Mouse (Mus musculus): Measurements from ENCODE around the gene Gm5741. TPM values are rescaled to one million over a fixed set of nuclear protein-coding genes. Genes with fewer than 3 reads are reported as not detected.

Gene Gm5741
- not detected for total RNA-seq (2018; cell fraction: chromatin; rRNA removed)
- not detected for total RNA-seq (2018; cell fraction: cytosol; rRNA removed)
- 1 to 10 TPM in 2 of 26 experiments, not detected in 24; 5.5 to 7.9 TPM for total RNA-seq (2018; cell fraction: nucleus; rRNA removed)
- not detected in 3 replicates for polyA plus RNA-seq (2018)

- no peaks in the 10 kb centered on the region; the same call in 1 of the 2 replicates for H3K36me3 ChIP-seq (ENCODE audit: inconsistent target)
- H3K27ac ChIP-seq, result no peak within 1 kb of the TSS
- H3K4me3 ChIP-seq (ENCODE audit: inconsistent target), result no peak within 1 kb of the TSS
These were observed at the start of gene Gm5741 for GRCm38 (mm10) chr8:85067982-85068381. Gm5741 (minus strand) TSS chr8:85067982.

GRCm38 (mm10) chr8:85116984-85117383 is 49.2 kb upstream of the Gm5741 start:
- 92% methylated on average over 7 of the region's 7 CpGs for WGBS (ENCODE audit: missing documents)
- no peaks in the 10 kb centered on the region for H3K36me3 ChIP-seq (ENCODE audit: inconsistent target)
- no peaks in the 10 kb centered on the region for H3K79me2 ChIP-seq (ENCODE audit: inconsistent target)
- no peak overlapping the region for H3K27ac ChIP-seq
- H3K4me3 ChIP-seq (ENCODE audit: inconsistent target), result no peak overlapping the region

More at GRCm38 (mm10) chr8:85067982-85068381, at the start of gene Gm5741:
- H3K79me2 ChIP-seq (ENCODE audit: inconsistent target), result peaks cover 10% of the 10 kb centered on the region

- Histone ChIP-seq H3K27ac (no peak overlapping the region), H3K4me3 (ENCODE audit: inconsistent target) (no peak overlapping the region), H3K36me3 (ENCODE audit: inconsistent target) (peaks cover 6% of the 10 kb centered on the region; the same call in 1 of the 2 replicates), H3K79me2 (ENCODE audit: inconsistent target) (no peaks in the 10 kb centered on the region)
- WGBS (ENCODE audit: missing documents), result 83% methylated on average over 4 of the region's 4 CpGs
These were observed 47.7 kb upstream of the Gm5741 start for GRCm38 (mm10) chr8:85115501-85115900.

DNA sequence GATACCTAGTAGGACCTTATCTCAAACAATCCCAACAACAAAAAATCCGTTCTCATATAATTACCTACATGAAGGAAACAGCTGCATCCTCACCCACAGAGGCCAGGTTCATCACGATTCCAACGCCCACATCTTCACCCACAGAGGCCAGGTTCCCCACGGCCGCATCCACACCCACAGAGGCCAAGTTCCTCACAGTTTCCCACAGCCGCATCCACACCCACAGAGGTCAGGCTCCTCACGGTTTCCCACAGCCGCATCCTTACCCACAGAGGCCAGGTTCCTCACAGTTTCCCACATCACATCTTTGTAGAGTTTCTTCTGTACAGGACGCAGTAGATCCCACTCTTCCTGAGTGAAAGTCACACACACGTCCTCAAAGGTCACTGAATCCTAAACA is 45.5 kb upstream of the Gm5741 start:
- no peak overlapping the region for H3K27ac ChIP-seq
- 88% methylated on average over 10 of the region's 10 CpGs for WGBS (ENCODE audit: missing documents)
- no peaks in the 10 kb centered on the region for H3K79me2 ChIP-seq (ENCODE audit: inconsistent target)
- H3K4me3 ChIP-seq (ENCODE audit: inconsistent target), result no peak overlapping the region
- peaks cover 16% of the 10 kb centered on the region; the same call in 1 of the 2 replicates for H3K36me3 ChIP-seq (ENCODE audit: inconsistent target)

DNA sequence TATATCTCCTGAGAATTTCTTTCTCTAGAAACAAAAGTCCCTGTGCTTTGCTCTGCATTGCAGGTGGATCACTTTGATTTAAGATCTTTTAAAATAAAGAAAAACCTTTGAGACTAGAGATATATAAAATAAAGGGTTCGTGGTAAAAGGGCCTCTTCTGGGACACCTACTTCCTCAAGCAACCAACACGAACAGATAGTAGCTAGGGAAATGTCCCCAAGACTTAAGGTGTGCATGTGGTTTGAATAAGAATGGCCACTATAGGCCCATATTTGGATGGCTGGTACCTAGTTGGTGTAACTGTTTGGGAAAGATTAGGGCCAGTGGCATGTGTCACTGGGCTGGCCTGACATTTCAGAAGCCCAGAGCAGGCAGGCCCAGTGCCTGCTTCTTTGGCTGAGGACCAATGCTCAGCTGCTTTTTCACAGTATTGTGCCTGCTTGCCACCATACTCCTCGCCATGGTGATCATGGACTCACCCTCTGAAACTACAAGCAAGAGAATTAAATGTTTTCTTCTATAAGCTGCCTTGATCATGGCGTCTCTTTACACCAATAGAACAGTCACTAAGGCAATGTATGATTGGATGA is 32.4 kb upstream of the Gm5741 start:
- 65% methylated on average over 4 of the region's 4 CpGs for WGBS (ENCODE audit: missing documents)

GRCm38 (mm10) chr8:85096850-85097249 is 29.1 kb upstream of the Gm5741 start:
- WGBS (ENCODE audit: missing documents), result 89% methylated on average over 4 of the region's 4 CpGs
- H3K27ac ChIP-seq, result no peak overlapping the region
- H3K4me3 ChIP-seq (ENCODE audit: inconsistent target), result no peak overlapping the region
- peaks cover 61% of the 10 kb centered on the region for H3K36me3 ChIP-seq (ENCODE audit: inconsistent target)
- H3K79me2 ChIP-seq (ENCODE audit: inconsistent target), result no peaks in the 10 kb centered on the region

More for the DNA sequence above, 32.4 kb upstream of the Gm5741 start:
- peaks cover 34% of the 10 kb centered on the region for H3K36me3 ChIP-seq (ENCODE audit: inconsistent target)
- H3K27ac ChIP-seq, result no peak overlapping the region
- H3K79me2 ChIP-seq (ENCODE audit: inconsistent target), result no peaks in the 10 kb centered on the region
- H3K4me3 ChIP-seq (ENCODE audit: inconsistent target), result no peak overlapping the region

DNA sequence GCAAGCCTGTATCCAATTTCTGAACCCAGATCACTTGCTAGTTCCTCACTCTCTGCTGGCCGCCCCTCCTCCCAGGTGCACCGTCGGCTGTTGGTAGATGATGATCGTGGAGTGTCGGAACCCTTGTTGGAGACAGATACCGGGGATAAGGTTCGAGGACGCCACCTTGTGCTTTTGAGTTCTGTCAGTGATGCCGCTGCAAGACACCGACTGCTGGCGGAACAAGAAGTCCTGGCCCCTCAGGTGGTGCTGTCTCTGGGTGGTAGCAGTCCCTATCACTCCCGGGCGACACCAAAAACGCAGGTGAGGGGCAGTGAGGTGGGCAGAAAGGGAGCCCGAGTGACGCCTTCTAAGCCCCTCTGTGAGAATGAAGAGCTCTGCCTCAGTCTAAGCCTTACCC is 28.4 kb upstream of the Gm5741 start:
- no peaks in the 10 kb centered on the region for H3K79me2 ChIP-seq (ENCODE audit: inconsistent target)
- no peak overlapping the region for H3K4me3 ChIP-seq (ENCODE audit: inconsistent target)
- peaks cover 68% of the 10 kb centered on the region for H3K36me3 ChIP-seq (ENCODE audit: inconsistent target)
- WGBS (ENCODE audit: missing documents), result 92% methylated on average over 16 of the region's 16 CpGs
- H3K27ac ChIP-seq, result no peak overlapping the region

- Histone ChIP-seq H3K27ac (no peak overlapping the region), H3K79me2 (ENCODE audit: inconsistent target) (no peaks in the 10 kb centered on the region), H3K36me3 (ENCODE audit: inconsistent target) (peaks cover 72% of the 10 kb centered on the region), H3K4me3 (ENCODE audit: inconsistent target) (no peak overlapping the region)
- 93% methylated on average over 4 of the region's 7 CpGs for WGBS (ENCODE audit: missing documents)
These were observed 27.8 kb upstream of the Gm5741 start for GRCm38 (mm10) chr8:85095566-85095965.

DNA sequence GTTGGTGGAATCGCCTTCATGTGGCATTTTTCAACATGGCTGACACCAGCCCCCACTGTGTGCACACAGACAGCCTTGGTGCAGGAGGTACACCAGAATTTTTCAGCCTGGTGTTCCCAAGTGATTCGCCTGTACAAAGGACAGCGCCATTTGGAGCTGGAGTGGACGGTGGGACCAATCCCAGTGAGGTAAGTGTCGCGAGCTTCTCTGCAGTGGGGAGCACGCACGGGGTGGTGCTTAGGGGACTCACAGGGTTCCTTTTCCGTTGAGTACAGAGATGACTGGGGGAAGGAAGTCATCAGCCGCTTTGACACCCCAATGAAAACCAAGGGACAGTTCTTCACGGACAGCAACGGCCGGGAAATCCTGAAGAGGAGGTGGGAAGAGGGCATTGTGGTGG is 27.3 kb upstream of the Gm5741 start:
- Histone ChIP-seq H3K36me3 (ENCODE audit: inconsistent target) (peaks cover 72% of the 10 kb centered on the region), H3K27ac (no peak overlapping the region), H3K79me2 (ENCODE audit: inconsistent target) (no peaks in the 10 kb centered on the region), H3K4me3 (ENCODE audit: inconsistent target) (no peak overlapping the region)
- WGBS (ENCODE audit: missing documents), result 91% methylated on average over 12 of the region's 13 CpGs

GRCm38 (mm10) chr8:85091526-85092090 is 23.8 kb upstream of the Gm5741 start:
- 94% methylated on average over 20 of the region's 21 CpGs for WGBS (ENCODE audit: missing documents)
- peaks cover 5% of the 10 kb centered on the region; the same call in 1 of the 2 replicates for H3K79me2 ChIP-seq (ENCODE audit: inconsistent target)
- peaks cover 83% of the 10 kb centered on the region for H3K36me3 ChIP-seq (ENCODE audit: inconsistent target)

DNA sequence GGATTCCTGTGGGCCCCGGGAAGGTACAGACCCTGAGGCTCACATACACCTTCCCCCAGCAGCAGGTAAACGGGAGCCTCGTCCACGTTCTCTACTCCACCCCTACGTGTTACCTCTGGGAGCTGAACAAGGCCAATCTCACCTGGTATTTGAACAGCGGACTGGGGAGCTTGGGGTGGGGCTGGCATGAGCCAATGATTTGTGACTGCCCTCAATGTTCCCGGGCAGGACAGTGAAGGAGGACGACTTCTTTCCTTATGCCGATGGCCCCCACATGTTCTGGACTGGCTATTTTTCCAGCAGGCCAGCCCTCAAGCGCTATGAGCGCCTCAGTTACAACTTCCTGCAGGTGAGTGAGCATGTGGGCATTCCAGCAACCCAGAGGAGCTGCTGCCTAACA is 23.1 kb upstream of the Gm5741 start:
- peaks cover 80% of the 10 kb centered on the region for H3K36me3 ChIP-seq (ENCODE audit: inconsistent target)
- no peak overlapping the region for H3K4me3 ChIP-seq (ENCODE audit: inconsistent target)
- no peak overlapping the region for H3K27ac ChIP-seq
- H3K79me2 ChIP-seq (ENCODE audit: inconsistent target), result peaks cover 9% of the 10 kb centered on the region
- WGBS (ENCODE audit: missing documents), result 98% methylated on average over 11 of the region's 11 CpGs

More at GRCm38 (mm10) chr8:85091526-85092090, 23.8 kb upstream of the Gm5741 start:
- Histone ChIP-seq H3K4me3 (ENCODE audit: inconsistent target) (no peak overlapping the region), H3K27ac (no peak overlapping the region)

DNA sequence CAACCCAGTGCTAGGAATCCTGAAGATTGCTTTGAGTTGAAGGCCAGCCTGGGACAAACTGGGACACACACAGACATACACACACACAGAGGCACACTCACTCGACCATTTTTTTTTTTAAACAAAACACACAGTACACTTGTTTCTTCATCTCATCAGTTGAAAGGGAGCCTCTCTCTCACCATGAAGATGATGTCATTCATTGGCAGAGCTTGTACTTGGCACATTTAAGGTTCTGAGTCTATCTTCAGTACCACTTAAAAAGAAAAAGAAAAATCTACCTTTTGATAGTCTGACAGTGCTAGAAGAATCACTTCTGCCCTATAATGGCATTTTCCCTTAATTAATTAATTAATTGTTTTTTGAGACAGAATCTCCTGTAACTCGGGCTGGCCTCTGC is 21.0 kb upstream of the Gm5741 start:
- Histone ChIP-seq H3K27ac (no peak overlapping the region), H3K36me3 (ENCODE audit: inconsistent target) (peaks cover 68% of the 10 kb centered on the region), H3K79me2 (ENCODE audit: inconsistent target) (peaks cover 29% of the 10 kb centered on the region), H3K4me3 (ENCODE audit: inconsistent target) (no peak overlapping the region)
- 90% methylated on average over 2 of the region's 2 CpGs for WGBS (ENCODE audit: missing documents)

DNA sequence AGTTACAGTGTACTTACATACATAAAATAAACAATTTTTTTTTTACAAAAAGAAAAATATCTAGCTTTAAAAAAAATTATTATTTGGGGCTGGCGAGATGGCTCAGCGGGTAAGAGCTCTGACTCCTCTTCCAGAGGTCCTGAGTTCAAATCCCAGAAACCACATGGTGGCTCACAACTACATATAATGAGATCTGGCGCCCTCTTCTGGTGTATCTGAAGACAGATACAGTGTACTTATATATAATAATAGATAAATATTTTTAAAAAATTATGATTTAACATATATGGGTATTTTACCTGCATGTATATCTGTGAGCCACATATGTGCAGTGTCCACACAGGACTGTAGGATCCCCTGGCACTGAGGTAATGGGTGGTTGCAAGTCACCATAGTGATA is 18.5 kb upstream of the Gm5741 start:
- H3K27ac ChIP-seq, result no peak overlapping the region
- WGBS (ENCODE audit: missing documents), result 76% methylated on average over 3 of the region's 3 CpGs
- peaks cover 48% of the 10 kb centered on the region for H3K36me3 ChIP-seq (ENCODE audit: inconsistent target)
- H3K4me3 ChIP-seq (ENCODE audit: inconsistent target), result no peak overlapping the region
- H3K79me2 ChIP-seq (ENCODE audit: inconsistent target), result peaks cover 36% of the 10 kb centered on the region

- H3K27ac ChIP-seq, result peak overlapping the region; percentile 71
These were observed 16.9 kb upstream of the Gm5741 start for GRCm38 (mm10) chr8:85084633-85085032.

DNA sequence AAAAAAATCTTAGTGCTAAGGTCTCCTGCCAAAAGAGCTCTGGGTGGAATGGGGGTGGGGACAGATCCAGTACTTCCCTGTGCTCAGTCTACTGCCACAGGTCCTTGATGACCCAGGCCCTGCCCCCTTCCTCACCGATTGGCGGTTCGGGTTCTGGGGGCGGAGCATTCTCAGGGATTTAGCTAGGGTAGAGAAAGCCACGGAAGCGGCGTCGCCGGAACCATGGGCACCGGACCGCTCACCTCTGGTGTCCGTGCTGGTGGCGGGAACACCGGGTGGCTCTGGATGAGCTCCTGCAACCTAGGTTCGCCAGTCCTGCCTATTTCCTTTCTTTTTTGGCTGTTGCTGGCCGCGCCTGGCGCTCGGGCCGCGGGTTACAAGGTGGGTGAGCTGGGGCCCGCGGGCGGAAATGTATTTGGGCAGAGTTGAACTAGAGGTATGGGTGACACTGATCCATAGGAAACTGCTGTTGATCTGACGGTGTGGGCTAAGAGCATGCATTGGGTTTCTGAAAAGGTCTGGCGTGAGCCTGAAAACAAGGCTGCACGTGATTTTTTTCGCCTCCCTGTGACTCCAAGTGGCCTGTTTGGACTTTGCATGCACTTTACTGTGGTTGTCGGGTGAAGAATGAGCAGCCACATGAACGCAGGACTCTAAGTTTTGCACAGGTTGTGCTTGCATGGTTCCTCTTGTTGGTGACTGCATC is 15.5 kb upstream of the Gm5741 start, which contains the start of gene Man2b1:
Gene Man2b1, plus strand, starts transcription at position 163 of the 706 bp plus-strand sequence.
- Histone ChIP-seq H3K36me3 (ENCODE audit: inconsistent target) (peaks cover 30% of the 10 kb centered on the region), H3K79me2 (ENCODE audit: inconsistent target) (peaks cover 47% of the 10 kb centered on the region), H3K27ac (peak within 1 kb of the TSS; percentile 71), H3K4me3 (ENCODE audit: inconsistent target) (peak within 1 kb of the TSS; percentile 70)
- under 1% methylated on average over 30 of the region's 30 CpGs for WGBS (ENCODE audit: missing documents)

More at GRCm38 (mm10) chr8:85084633-85085032, 16.9 kb upstream of the Gm5741 start:
- Histone ChIP-seq H3K4me3 (ENCODE audit: inconsistent target) (peak overlapping the region; percentile 70), H3K79me2 (ENCODE audit: inconsistent target) (peaks cover 43% of the 10 kb centered on the region), H3K36me3 (ENCODE audit: inconsistent target) (peaks cover 43% of the 10 kb centered on the region)
- WGBS (ENCODE audit: missing documents), result 1% methylated on average over 8 of the region's 8 CpGs
